Mouse (Mus musculus): ENCODE measurements around the gene Nav2. TPM values are rescaled to one million over a fixed set of nuclear protein-coding genes. Genes with fewer than 3 reads are reported as not detected.

The Nav2 gene
- total RNA-seq, 1 experiment from 2014 or later: 2.0 TPM

DNA sequence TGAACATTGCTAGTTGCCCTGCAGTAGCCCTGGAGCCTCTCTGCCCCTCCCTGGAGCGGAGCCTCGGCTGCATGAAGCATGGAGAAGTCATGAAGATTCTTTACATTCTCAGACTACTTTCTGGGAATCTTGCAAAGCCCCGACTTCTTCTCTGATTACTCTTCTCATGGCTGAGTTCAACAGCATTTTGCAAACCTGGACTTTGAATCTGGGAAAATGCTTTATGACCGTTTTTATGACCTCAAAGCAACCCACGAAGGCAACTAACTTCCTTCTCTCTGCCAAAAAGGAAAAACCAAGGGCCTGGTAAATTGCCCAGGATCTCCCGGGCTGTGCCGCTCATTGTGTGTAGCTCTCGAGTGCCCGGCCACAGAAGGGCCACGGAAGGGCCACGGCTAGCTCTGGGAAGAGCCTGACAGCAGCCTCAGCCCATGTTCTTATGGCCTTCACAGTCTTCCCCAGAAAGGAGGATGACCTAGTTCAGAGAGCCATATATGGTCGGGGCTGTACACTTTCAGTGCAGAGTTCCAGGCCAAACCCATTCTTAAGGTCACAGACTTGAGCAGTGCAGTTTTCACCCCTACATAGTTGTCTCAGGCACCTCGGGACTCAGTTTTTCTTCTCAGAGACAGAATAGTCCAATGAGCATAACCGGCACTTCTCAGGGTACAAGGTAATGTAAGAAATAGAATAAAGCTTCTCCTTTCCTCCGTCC is 409.8 kb downstream of the Nav2 start:
- ATAC-seq (replicated peaks; ENCODE audit: insufficient number of reproducible peaks, low FRiP score, low TSS enrichment, poor library complexity, severe bottlenecking): no peak

DNA sequence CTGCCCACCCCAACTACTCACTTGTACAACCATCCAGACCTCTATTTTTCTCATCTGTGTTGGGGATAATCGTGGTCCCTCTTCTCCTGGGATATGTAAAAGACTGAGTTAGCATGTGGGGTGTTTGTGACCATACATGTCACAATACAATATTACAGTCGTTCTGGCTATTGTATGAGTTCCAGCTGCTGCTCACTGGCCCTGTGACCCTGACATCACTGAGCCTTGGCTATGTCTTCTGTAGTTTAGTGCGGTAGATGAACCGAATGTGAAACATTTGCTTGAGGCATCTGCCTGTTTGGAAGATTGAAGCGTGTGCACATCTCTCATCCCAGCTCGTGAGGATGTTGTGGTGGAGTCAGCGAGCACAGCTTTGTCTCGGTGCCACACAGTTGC is 410.4 kb downstream of the Nav2 start:
- ATAC-seq (replicated peaks; ENCODE audit: insufficient number of reproducible peaks, low FRiP score, low TSS enrichment, poor library complexity, severe bottlenecking): no peak

DNA sequence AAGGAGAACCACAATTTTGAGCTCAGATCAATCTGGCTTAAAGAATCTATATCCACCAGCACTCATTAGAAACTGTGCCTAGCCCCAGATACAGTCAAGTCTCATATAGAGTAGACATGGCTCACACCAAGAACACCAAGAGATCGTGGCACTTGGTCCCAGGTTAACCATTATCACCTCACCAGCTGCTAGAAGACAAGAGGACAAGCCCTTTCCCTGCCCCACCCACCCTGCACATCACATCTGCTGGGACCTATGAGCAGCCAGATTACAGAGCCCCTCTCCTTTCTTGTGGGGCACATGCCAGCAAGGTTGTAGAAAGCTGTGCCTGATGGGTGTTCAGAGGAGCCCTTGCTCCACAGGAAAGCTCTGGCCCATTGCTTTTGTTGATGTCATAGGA is 411.5 kb downstream of the Nav2 start:
- ATAC-seq (replicated peaks; ENCODE audit: insufficient number of reproducible peaks, low FRiP score, low TSS enrichment, poor library complexity, severe bottlenecking): no peak

DNA sequence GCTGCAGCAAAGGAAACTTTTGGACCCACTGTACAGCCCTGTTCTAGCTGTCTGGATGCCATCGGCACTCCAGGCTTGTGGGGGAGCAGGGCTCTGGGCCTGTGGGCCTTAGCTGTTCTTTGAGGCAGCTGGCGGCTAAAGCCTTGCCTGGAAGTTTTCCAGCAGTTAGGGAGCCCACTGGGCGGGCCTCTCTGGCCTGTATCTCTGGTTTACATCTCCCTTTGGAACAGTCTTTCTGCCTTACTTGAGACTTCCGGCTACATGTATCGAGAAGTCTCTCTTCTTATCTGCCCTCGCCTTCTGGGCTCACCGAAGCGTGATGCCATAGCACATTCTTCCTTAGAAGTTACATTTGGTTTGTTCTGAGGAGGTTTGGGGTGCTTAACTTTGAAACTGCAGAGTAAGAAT is 412.6 kb downstream of the Nav2 start:
- no peak for ATAC-seq (replicated peaks; ENCODE audit: insufficient number of reproducible peaks, low FRiP score, low TSS enrichment, poor library complexity, severe bottlenecking)

DNA sequence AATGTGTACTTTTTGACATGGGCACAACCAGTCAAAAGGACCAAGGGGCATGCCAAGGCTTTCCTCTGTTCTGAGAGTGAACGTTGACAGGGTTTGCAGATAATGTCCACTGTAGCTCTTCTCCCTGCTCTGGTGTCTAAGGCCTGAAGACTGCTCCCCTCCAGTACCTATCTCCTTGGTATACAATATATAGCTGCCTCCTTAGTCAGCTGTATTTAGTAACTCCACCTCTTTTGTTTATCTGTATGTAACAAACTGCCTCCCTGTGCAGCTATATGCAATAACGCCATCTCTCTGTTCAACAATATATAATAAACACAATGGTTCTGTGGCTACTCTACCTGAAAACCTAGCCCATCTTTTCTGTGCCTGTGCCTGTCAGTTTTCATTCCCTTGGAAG is 413.7 kb downstream of the Nav2 start:
- ATAC-seq (replicated peaks; ENCODE audit: insufficient number of reproducible peaks, low FRiP score, low TSS enrichment, poor library complexity, severe bottlenecking): no peak

DNA sequence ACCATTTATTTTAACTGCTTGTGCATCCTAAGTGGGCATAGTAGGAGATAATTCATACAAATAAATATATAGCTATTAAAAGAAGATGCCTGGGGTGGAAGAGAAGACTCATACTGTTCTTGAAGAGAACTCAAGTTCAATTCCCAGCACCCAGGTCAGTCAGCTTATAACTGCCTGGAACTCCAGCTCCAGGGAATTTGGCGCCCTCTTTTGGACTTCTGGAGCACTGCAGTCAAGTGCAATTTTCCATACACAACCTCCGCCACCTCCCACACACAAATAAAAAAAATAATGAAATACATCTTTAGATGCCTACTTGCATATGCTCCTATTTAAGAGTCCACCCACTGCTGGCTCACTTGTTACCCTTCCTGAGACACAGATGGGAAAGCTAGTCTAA is 416.1 kb downstream of the Nav2 start:
- ATAC-seq (replicated peaks; ENCODE audit: insufficient number of reproducible peaks, low FRiP score, low TSS enrichment, poor library complexity, severe bottlenecking): no peak

DNA sequence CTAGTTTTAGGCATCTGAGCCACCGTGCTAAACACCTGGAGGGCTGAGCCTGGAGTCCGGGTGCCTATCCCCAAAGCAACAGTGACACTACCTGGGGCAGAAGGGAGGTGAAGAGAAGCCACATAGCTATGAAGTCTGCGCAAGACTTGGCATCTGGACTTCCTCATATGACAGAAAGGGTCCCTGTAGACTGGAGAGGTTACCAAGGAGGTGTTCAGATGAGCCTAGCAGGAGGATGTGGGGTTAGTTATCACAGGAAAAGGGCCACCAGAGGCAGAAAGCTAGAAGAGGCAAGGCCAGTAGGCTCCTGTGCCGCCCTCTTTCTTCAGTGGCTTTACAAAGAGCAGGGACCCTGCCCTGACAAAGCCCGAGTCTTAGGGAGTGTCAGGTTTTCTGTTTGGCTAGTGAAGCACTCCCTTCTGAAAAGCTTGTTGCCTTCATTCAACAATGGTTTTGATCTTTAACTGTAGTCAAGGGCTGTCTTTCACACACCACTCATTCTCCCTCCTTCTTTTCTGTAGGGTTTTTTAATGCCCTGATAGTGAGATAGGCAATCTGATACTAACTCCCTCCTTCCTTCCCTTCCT is 417.7 kb downstream of the Nav2 start:
- no peak for ATAC-seq (replicated peaks; ENCODE audit: insufficient number of reproducible peaks, low FRiP score, low TSS enrichment, poor library complexity, severe bottlenecking)

DNA sequence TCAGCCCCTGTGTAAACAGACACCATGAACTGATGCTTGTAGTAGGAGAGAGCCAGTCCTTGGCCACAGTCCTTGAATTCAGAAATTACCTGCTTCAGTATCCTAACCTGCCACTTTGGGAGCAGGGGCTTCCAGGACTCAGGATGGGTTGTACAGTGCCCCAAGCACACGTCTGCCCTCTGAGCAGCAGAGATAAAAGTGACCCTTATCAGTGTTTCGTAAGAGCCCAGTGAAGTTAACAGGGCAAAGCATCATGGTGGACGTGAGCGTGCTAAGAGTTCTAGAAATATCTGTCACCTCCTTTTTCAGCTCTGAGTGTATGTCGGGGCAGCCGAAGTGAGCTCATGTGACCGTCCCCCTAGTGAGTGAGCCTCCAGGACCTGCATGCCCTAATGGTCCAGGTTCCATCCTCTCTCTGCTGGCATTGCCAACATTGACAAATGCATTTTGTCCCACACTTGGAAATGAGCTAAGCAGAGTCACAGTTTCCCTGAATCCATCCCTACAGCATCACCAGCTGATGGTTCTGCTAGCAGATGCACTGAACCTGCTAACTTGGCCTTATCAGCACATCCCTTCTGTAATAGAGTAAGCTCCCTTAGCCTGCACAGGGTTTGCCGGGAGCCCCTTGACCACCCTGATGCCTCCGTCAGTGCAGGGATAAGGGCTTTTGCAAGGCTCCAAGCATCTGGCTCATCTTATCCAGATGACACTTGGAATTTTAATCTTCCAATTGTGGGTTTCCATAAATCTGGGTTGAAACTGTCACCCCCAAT is 418.6 kb downstream of the Nav2 start:
- ATAC-seq (replicated peaks; ENCODE audit: insufficient number of reproducible peaks, low FRiP score, low TSS enrichment, poor library complexity, severe bottlenecking): no peak

DNA sequence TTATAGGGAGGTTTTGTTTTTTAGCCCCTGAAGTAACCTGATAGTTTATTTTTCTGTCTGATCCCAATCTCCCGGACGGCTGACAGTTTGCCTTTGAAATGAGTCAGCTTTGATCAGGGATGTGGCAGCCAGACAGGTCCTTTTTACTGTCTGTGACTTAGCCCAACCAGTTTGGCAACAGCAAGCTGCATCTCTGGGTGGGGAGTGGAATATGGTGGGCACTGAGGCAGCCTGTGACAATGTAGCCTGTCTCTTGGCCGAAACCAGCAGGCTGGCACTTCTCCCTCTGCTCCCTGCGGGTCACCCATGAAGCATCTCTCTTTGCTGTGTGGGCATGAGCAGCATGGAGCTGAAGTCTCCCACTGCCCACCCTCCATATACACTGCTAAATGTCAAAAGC is 421.7 kb downstream of the Nav2 start:
- no peak for ATAC-seq (replicated peaks; ENCODE audit: insufficient number of reproducible peaks, low FRiP score, low TSS enrichment, poor library complexity, severe bottlenecking)

DNA sequence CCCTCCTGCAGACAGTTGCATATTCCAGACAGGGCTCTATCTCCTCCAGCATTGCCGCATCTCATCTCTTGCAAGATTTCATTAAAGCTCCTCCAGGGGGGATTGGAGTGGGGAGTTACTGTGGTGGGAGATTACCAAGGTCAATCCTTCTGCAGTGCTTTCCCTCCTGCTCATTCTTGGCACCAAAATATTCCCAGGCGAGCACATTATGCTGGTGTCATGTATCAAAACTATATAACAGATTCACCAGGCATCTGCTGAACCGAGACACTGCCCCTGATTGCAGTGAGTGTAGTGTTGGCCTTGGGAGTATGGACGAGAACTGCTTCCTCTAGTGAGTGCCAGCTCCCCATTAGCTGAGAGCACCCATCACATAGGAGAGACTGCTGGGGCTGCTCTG is 423.4 kb downstream of the Nav2 start:
- ATAC-seq (replicated peaks; ENCODE audit: insufficient number of reproducible peaks, low FRiP score, low TSS enrichment, poor library complexity, severe bottlenecking): no peak

DNA sequence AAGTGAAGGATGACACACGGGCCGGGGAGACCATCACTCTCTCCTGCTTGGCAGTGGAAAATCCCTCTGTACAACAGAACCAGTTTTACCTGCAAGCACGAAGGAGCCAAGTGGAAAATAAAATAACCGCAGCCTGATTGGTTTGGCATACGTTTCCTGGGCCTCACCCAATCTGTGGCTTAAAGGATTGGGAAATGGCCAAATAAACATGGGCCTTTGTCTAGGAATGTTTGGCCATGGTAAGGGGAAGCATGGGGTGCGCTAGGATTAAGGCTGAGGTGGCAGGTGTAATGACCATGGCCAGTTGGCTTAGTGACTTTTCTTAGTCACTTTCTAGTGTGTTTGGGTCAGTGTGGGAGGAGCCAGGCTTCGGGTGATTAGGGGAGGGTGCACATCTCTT is 424.1 kb downstream of the Nav2 start:
- no peak for ATAC-seq (replicated peaks; ENCODE audit: insufficient number of reproducible peaks, low FRiP score, low TSS enrichment, poor library complexity, severe bottlenecking)

DNA sequence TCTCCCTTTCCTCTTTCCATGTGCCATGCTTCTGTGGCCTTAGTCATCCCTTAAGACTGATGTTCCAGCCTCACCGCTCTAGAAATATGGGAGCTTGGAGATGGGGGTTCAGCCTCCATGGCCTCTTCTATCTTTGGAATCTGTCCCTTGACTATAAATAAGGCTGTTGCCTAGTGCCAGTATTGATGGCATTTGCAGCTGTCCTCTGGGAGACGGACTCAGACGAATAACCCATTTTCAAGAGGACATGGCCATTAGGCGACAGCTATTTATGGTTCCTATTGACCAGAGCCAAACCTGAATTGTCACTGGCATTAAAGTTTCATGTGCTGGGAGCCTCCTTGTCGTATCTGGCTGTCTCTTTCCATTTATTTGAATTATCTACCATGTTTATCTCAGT is 425.6 kb downstream of the Nav2 start:
- ATAC-seq (replicated peaks; ENCODE audit: insufficient number of reproducible peaks, low FRiP score, low TSS enrichment, poor library complexity, severe bottlenecking): no peak

DNA sequence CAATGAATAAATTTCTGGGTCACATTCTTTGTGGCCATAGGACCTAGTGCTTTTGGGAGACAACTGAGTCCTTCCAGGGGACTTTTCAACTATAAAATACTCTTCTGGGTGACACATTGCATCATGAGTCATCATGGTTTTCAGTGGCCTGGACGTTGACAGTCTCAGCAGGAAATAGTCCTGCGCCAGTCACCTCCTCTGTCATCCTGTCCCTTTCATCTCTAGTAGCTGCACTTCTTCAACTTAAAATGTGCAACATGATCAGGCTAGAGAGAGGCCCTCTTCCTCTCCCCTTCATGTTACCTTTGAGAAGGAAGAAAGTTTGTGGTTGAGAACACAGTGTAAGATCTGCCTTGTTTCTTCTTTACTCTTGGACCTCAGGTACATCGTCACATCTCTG is 426.5 kb downstream of the Nav2 start:
- ATAC-seq (replicated peaks; ENCODE audit: insufficient number of reproducible peaks, low FRiP score, low TSS enrichment, poor library complexity, severe bottlenecking): no peak

DNA sequence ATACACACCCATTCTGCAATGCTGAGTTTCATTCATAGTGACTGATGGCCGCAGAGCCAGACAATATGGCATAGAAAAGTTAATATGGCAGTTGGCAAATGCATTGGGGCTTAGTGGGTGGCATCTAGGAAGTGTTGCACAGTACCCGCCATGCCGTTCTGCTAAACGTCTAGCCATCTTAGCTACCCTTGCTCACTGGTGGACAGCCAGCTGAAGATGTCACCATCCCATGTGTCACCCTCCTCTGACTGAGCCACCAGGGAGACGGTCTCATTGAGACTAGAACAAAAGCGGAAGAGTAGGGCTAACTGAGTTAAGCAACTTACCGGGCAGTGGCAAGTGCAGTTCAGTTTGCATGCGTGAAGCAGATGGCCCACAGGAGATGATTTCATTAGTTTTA is 428.2 kb downstream of the Nav2 start:
- ATAC-seq (replicated peaks; ENCODE audit: insufficient number of reproducible peaks, low FRiP score, low TSS enrichment, poor library complexity, severe bottlenecking): no peak

DNA sequence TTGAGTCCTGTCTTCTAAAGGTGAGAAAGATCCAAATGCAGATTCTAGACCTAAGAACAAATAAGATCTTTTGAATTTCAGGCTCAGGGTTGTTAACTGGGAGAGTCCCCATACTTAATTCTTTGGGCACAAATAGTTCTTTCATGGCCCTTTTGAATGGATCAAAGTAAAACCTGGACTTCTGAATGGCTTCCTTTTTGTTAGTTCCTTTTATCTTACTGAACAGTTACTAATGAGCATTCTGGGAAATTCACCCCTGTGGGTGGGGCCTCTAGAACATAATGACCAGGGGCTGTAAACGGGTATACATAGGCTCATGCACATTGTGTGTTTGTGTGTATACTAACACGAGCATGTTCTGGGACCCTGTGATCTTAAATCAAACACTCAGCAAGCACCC is 429.2 kb downstream of the Nav2 start:
- ATAC-seq (replicated peaks; ENCODE audit: insufficient number of reproducible peaks, low FRiP score, low TSS enrichment, poor library complexity, severe bottlenecking): no peak

DNA sequence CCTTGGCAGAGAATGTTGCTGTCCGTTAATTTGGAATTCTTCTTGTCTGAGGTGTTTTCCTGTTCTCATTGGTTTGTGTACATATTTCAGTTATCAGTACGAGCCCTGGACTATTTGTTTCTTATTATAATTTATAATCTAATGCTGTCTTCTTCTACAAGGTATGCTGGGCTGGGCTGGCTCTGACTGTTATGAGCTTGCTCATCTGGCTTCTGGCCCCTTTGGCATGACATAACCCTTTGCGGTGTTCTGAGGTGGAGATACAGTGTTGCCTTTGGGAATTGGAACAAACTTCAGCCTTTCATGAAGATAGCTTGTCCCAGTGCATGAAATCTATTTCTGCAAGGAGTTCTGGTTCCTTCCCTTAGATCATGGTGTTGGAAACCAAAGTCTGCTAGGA is 431.4 kb downstream of the Nav2 start:
- ATAC-seq (replicated peaks; ENCODE audit: insufficient number of reproducible peaks, low FRiP score, low TSS enrichment, poor library complexity, severe bottlenecking): no peak

DNA sequence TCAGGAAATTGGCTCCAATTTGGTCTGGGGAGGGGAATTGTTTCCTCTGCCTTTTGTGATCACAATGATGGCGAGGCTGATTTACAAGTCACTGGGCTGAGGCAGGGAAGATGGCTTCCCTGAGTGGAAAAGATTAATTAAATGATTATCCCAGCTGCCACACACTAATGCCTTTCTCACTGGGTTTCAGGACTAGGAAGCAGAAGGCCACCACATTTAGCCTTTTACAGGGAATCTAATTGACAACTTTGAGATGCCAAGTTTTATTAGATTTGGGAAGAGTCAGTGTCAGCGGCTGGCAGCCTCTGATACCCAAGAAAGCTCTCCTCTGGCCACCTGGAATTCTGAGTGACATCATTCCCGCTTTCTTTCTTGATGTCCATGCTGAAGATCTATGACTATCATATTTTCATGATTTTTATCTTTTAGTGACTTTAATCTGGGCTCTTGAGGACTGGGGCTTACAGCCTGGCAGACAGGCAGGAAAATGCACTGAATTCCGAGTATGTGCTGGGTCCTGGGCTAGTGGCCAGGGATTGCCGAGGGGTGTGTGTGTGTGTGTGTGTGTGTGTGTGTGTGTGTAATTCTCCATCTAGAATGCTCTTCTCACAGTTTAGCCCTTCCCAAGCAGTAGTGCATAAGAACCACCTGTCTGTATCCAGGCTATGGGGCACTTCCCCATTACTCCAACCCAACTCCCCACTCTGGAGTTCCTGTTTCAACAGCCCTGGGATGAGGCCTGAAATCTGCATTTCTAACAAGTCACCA is 432.8 kb downstream of the Nav2 start:
- ATAC-seq (replicated peaks; ENCODE audit: insufficient number of reproducible peaks, low FRiP score, low TSS enrichment, poor library complexity, severe bottlenecking): no peak

DNA sequence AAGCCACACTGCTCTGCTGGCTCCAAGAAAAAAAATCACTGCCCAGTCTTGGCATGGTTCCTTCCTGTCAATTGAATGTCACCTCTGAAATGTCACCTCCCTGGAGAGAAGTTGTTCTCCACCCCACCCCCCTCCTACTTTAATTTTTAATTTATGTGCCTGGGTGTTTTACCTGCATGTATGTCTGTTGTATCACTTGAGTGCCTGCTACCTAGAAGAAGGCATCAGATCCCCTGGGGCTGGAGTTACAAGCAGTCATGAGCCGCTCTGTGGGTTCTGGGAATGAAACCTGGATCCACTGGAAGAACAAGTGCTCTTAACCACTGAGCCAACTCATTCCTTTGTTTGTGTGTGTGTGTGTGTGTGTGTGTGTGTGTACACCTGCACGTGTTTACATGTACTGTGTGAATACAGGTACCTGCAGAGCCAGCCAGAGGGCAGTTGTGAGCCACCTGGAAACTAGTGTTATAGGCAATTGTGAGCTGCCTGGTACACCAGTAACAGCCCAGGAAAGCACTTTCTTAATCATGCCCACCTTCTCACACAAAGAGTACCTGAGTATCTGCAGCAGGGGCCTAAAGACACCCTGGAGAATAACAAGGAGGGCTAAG is 433.5 kb downstream of the Nav2 start:
- ATAC-seq (replicated peaks; ENCODE audit: insufficient number of reproducible peaks, low FRiP score, low TSS enrichment, poor library complexity, severe bottlenecking): no peak

DNA sequence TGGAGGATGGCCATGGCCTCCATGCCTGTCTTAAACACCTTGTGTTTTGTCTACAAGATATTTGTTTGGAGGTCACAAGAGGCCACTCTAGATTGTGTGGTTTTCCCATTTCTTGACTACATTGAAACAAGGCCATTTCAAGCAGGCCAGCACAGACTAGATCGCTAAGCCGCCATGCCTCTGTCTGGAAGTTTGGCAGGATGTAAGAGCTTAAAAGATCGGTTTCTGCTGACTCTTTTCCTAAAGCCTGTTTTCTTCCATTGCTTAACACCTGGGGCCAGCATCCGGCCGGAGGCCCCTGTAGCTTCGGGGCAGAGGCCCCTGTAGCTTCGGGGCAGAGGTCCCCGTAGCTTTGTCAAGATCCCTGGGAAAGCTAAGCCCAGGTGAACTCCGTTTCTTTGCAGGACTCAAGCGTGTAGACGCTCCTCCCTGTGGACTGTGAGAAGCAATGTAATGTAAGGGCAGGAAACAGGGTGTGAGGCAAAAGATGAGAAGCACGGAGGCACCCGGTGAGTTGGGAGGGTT is 434.1 kb downstream of the Nav2 start:
- no peak for ATAC-seq (replicated peaks; ENCODE audit: insufficient number of reproducible peaks, low FRiP score, low TSS enrichment, poor library complexity, severe bottlenecking)

All from monocyte, adult 5-6 weeks (primary cell).